Mouse (Mus musculus) embryonic facial prominence, embryonic 14.5 days (tissue): Measurements from ENCODE around the gene Rab37. TPM values are rescaled to one million over a fixed set of nuclear protein-coding genes. Genes with fewer than 3 reads are reported as not detected.
A peak's percentile ranks its signal among the peaks of the same experiment; 100 is the strongest.

ENCODE experiments used
- ATAC-seq: fragments of 200-750 bp; cut with Nextera tagmentation; 2 replicates; pipeline ENCODE4 v1.8.0; 2017; ENCODE audit warnings: low read depth, moderate number of reproducible peaks, moderate TSS enrichment
- DNase-seq: peaks from one replicate; pipeline ENCODE4 v3.0.0-alpha.2; 2015; ENCODE audit warnings: low spot score
- H3K27ac ChIP-seq: fragments of 300-500 bp; sonication (generic); replicated peaks from 2 replicates; pipeline ENCODE4 v1.5.1; 2014; ENCODE audit warnings: low read depth, mild to moderate bottlenecking, low read length, moderate library complexity
- H3K27me3 ChIP-seq: fragments of 300-500 bp; sonication (generic); replicated peaks from 2 replicates; pipeline ENCODE4 v1.6.1; 2014; ENCODE audit warnings: low read length; ENCODE audit not compliant: control insufficient read depth, insufficient read depth
- H3K36me3 ChIP-seq: fragments of 300-500 bp; sonication (generic); 2 replicates; pipeline ENCODE4 v1.6.1; 2014; ENCODE audit warnings: low read length, mixed read lengths; ENCODE audit not compliant: control insufficient read depth, insufficient read depth
- H3K4me1 ChIP-seq: fragments of 300-500 bp; sonication (generic); 2 replicates; pipeline ENCODE4 v1.6.1; 2014; ENCODE audit warnings: antibody characterized with exemption, low read length; ENCODE audit not compliant: control insufficient read depth, insufficient read depth
- H3K4me2 ChIP-seq: fragments of 300-500 bp; sonication (generic); 2 replicates; pipeline ENCODE4 v1.6.1; 2014; ENCODE audit warnings: low read depth, mild to moderate bottlenecking, low read length, moderate library complexity, mixed read lengths
- H3K4me3 ChIP-seq: fragments of 300-500 bp; sonication (generic); 2 replicates; pipeline ENCODE4 v1.5.1; 2014; ENCODE audit warnings: low read depth, mild to moderate bottlenecking, low read length
- H3K9ac ChIP-seq: fragments of 300-500 bp; sonication (generic); 2 replicates; pipeline ENCODE4 v1.6.1; 2014; ENCODE audit warnings: low read depth, mild to moderate bottlenecking, low read length, moderate library complexity, mixed read lengths
- H3K9me3 ChIP-seq: fragments of 300-500 bp; sonication (generic); 2 replicates; pipeline ENCODE4 v1.6.1; 2016; ENCODE audit warnings: low read length; ENCODE audit not compliant: control insufficient read depth
- WGBS: fragments of 180-500 bp; shearing (Covaris S2); extraction: QIAGEN DNeasy Blood & Tissue Kit; methylation state at CpG from one replicate; pipeline ENCODE4 v1.1.7; 2014; 5-methylcytosine and 5-hydroxymethylcytosine counted together
- polyA plus RNA-seq: library from polyadenylated mRNA; unstranded; fragments of >200 nt; fragmentation: Nextera tagmentation; extraction: Ambion mirVana; gene quantifications from 2 replicates; pipeline ENCODE4 v1.2.1, GENCODE M21; 2014

Gene Rab37
- polyA plus RNA-seq, 1 experiment from 2014 or later = 1.6 TPM

GRCm38 (mm10) chr11:115171125-115171524 lies 79.9 kb downstream of the Rab37 start:
- ATAC-seq = no peak
- Histone ChIP-seq H3K4me1 (peaks cover 25% of the 10 kb centered on the region), H3K9ac (no peak overlapping the region), H3K4me3 (no peak overlapping the region), H3K4me2 (no peak overlapping the region), H3K27me3 (peaks cover 11% of the 10 kb centered on the region; the same call in 1 of the 2 replicates), H3K36me3 (no peaks in the 10 kb centered on the region), H3K9me3 (no peaks in the 10 kb centered on the region), H3K27ac (no peak overlapping the region)
- no peak for DNase-seq
- 31% methylated on average over 8 of the region's 8 CpGs for WGBS

- Histone ChIP-seq H3K27me3 (0 out of 2 replicates have a peak, but pooled peaks cover 8% of the 10 kb centered on the region), H3K4me3 (no peak overlapping the region), H3K36me3 (no peaks in the 10 kb centered on the region), H3K4me1 (peaks cover 39% of the 10 kb centered on the region), H3K4me2 (peak overlapping the region; percentile 8; the same call in 1 of the 2 replicates), H3K27ac (0 out of 2 replicates have a peak overlapping the region, but pooled peaks have one; percentile 75), H3K9me3 (no peaks in the 10 kb centered on the region), H3K9ac (no peak overlapping the region)
- 20% methylated on average over 4 of the region's 4 CpGs for WGBS
- DNase-seq (peak; percentile 88), ATAC-seq (peak; percentile 66; the same call in 1 of the 2 replicates)
Observed at GRCm38 (mm10) chr11:115172825-115173287, 81.6 kb downstream of the Rab37 start.

DNA sequence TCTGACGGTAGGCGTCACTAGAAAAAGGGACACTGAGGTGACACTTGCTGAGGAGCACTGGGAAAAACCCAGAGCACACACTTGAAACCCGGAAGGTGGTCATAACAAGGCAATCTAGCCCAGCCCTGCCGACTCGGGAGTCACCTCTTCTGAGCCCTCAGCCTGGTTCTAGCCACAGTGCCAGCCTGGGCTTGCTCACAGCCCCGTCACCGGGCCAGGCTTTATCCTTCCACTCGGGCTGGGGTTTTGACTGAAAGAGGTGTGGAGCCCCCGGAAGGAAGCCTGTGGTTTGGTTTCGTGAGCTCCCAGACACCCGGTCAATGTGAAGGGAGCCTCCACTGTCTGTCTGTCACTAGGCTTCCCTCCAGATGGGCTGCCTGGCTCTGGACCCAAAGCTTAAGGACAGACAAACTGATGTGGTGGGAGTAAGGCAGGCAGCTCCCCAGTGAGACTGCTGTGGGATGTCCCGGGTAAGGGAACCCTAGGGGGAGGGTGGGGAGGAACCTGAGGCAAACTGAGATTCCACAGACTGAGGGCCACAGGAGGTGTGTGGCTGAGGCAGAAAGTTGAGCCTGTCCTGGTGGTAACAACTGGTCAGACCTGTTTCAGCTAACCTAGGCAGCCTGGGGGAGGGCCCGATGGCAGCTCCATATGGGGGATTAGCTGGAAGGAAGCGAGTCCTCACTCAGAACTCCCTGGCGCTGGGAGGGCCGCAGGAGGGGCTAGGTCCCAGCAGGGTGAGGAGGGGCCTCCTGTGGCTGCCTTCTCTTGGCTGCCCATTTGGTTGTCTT lies 82.5 kb downstream of the Rab37 start:
- no peaks in the 10 kb centered on the region for H3K36me3 ChIP-seq
- peak overlapping the region; percentile 75 for H3K27ac ChIP-seq
- 0 out of 2 replicates have a peak, but pooled peaks cover 8% of the 10 kb centered on the region for H3K27me3 ChIP-seq
- no peaks in the 10 kb centered on the region for H3K9me3 ChIP-seq
- H3K4me2 ChIP-seq = peak overlapping the region; percentile 21; the same call in 1 of the 2 replicates
- H3K4me1 ChIP-seq = peaks cover 39% of the 10 kb centered on the region
- peak; percentile 85 for DNase-seq
- WGBS = 11% methylated on average over 16 of the region's 16 CpGs
- 0 out of 2 replicates have a peak overlapping the region, but pooled peaks have one; percentile 21 for H3K9ac ChIP-seq
- peak; percentile 81 for ATAC-seq
- no peak overlapping the region for H3K4me3 ChIP-seq

DNA sequence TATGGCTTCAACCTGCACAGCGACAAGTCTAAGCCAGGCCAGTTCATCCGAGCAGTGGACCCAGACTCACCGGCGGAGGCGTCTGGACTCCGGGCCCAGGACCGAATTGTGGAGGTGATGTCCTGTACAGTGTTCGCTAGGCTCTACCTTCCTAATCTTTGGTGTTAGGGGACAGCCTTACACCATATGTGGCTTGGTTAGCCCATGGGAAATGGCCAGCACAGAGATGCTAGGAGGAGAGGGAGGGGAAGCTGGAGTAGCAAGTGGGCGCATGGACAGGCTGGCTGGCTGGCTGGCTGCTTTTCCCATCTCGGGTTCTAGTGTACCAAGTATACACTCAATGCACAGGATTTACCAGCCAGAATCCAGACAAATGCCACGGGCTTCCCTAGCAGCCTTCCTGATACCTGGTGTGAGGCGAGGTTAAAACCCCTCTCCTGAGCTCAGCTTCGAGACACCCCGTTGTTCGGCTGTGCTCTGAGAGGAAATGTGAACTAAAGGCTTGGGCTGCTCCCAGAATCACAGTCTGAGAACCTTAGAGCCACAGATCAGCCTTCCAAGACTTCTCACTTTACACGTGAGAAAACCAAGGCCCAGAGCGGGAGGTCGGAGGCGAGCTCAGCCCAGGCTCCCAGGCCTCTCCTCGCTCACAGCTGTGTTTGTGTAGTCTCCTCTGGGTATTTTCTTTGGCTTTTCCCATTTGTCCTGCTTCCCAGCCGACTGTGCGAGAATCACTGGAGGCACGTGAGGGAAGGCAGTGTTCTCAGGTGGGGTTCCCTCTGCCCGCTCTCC lies 85.4 kb downstream of the Rab37 start:
- Histone ChIP-seq H3K9ac (peak overlapping the region; percentile 34; the same call in 1 of the 2 replicates), H3K27me3 (0 out of 2 replicates have a peak, but pooled peaks cover 8% of the 10 kb centered on the region), H3K4me2 (no peak overlapping the region), H3K9me3 (no peaks in the 10 kb centered on the region), H3K4me3 (no peak overlapping the region), H3K27ac (peak overlapping the region; percentile 52), H3K4me1 (peaks cover 42% of the 10 kb centered on the region), H3K36me3 (peaks cover 5% of the 10 kb centered on the region; the same call in 1 of the 2 replicates)
- 60% methylated on average over 21 of the region's 24 CpGs for WGBS
- DNase-seq = peak; percentile 74
- ATAC-seq = no peak

GRCm38 (mm10) chr11:115177559-115178195 lies 86.4 kb downstream of the Rab37 start:
- Histone ChIP-seq H3K4me1 (peaks cover 34% of the 10 kb centered on the region), H3K36me3 (peaks cover 8% of the 10 kb centered on the region; the same call in 1 of the 2 replicates), H3K9me3 (no peaks in the 10 kb centered on the region), H3K4me3 (no peak overlapping the region), H3K27ac (peak overlapping the region; percentile 50; the same call in 1 of the 2 replicates), H3K9ac (no peak overlapping the region), H3K4me2 (peak overlapping the region; percentile 2; the same call in 1 of the 2 replicates), H3K27me3 (0 out of 2 replicates have a peak, but pooled peaks cover 8% of the 10 kb centered on the region)
- ATAC-seq = 0 out of 2 replicates have a peak, but pooled peaks have one; percentile 5
- 27% methylated on average over 10 of the region's 10 CpGs for WGBS
- DNase-seq = peak; percentile 57

DNA sequence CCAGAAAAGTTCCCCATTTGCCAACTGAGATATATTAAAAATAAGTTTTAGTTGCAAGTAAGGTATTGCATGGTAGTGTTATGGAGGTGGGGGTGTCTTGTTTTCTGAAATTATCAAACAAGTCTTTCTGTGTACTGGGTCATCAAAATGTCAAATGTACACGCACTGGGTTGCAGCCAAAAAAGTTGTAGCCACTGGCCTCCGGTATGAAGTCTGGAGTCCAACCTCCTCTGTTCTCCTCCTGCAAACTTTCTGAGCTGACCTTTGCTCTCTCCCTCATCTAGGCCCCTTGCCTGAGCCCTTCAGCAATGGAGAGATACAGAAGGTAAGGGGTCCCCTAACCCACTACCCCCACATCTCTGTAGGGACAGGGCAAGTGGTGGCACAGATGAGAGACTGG lies 87.5 kb downstream of the Rab37 start:
- ATAC-seq = no peak
- Histone ChIP-seq H3K9ac (no peak overlapping the region), H3K27ac (no peak overlapping the region; the same call in 1 of the 2 replicates), H3K9me3 (no peaks in the 10 kb centered on the region), H3K27me3 (0 out of 2 replicates have a peak, but pooled peaks cover 5% of the 10 kb centered on the region), H3K36me3 (peaks cover 8% of the 10 kb centered on the region; the same call in 1 of the 2 replicates), H3K4me2 (no peak overlapping the region), H3K4me1 (peaks cover 24% of the 10 kb centered on the region), H3K4me3 (no peak overlapping the region)
- DNase-seq = no peak
- WGBS = 61% methylated on average over 2 of the region's 2 CpGs

GRCm38 (mm10) chr11:115179191-115179590 lies 88.0 kb downstream of the Rab37 start:
- 41% methylated on average over 6 of the region's 6 CpGs for WGBS
- peak; percentile 35; the same call in 1 of the 2 replicates for ATAC-seq
- no peaks in the 10 kb centered on the region for H3K9me3 ChIP-seq
- no peak overlapping the region for H3K4me2 ChIP-seq
- H3K4me3 ChIP-seq = no peak overlapping the region
- no peak for DNase-seq
- no peak overlapping the region; the same call in 1 of the 2 replicates for H3K27ac ChIP-seq
- H3K4me1 ChIP-seq = peaks cover 20% of the 10 kb centered on the region
- H3K9ac ChIP-seq = no peak overlapping the region
- peaks cover 8% of the 10 kb centered on the region; the same call in 1 of the 2 replicates for H3K36me3 ChIP-seq
- H3K27me3 ChIP-seq = 0 out of 2 replicates have a peak, but pooled peaks cover 5% of the 10 kb centered on the region
